Mouse (Mus musculus): ENCODE measurements around the gene Slc16a14. TPM values are rescaled to one million over a fixed set of nuclear protein-coding genes. Genes with fewer than 3 reads are reported as not detected.

Slc16a14 gene
- polyA plus RNA-seq, 1 experiment from 2014 or later: 0.05 TPM

DNA sequence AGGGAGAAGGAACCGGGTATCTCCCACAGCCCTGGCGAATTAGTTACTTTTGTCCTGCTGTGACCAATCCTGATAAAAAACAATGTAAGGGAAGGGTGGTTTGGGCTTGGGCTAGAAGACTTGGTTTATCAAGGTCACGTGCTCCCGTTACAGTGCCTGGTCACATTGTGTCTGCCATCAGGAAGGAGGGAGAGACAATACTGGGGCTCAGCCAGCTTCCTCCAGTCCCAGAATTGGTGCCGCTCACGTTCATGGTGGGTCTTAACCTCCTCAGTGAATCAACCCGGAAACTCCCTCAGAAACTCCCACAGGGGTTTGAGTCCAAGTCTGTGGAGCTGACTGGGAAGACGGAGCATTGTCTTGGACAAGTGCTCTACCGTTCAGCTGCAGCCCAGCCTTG is 9.3 kb downstream of the Slc16a14 start:
- Histone ChIP-seq H3K4me2 (ENCODE audit: low read depth, severe bottlenecking) (no peak overlapping the region), H3K9me3 (ENCODE audit: control insufficient read depth, low read length) (no peaks in the 10 kb centered on the region), H3K27me3 (ENCODE audit: control insufficient read depth, insufficient read depth, low read length) (no peaks in the 10 kb centered on the region), H3K4me3 (ENCODE audit: low read depth, low read length) (no peak overlapping the region), H3K9ac (ENCODE audit: low read length) (no peak overlapping the region), H3K4me1 (ENCODE audit: control insufficient read depth, insufficient read depth, low read length) (no peaks in the 10 kb centered on the region), H3K36me3 (ENCODE audit: control insufficient read depth, insufficient read depth, low read length) (no peaks in the 10 kb centered on the region), H3K27ac (replicated peaks; ENCODE audit: low read depth, low read length) (no peak overlapping the region)
- DNase-seq (ENCODE audit: low spot score) (no peak), ATAC-seq (ENCODE audit: insufficient number of reproducible peaks, low FRiP score, low TSS enrichment, low read depth) (no peak)
- 89% methylated on average over 9 of the region's 9 CpGs for WGBS

DNA sequence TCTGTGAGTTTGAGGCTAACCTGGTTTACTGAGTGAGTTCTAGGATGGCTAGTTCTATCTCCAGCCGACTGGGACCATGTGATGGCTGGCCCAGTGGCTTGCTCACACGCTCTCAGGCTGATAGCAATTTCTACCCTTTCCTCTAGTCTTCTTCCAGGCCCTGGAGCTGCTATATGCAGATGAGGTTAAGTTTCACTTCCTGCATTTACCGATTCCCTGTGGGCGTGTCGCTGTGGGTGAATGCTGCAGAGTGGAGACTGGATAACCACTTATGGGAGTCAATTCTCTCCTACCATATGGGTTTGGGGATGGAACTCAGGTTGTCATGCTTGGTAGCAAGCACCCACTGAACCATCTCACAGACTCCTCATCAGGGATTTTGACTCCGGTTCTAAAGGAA is 10.8 kb downstream of the Slc16a14 start:
- no peak overlapping the region for H3K27ac ChIP-seq (replicated peaks; ENCODE audit: low read depth, low read length)
- no peak overlapping the region for H3K4me3 ChIP-seq (ENCODE audit: low read depth, low read length)
- DNase-seq (ENCODE audit: low spot score): no peak
- no peak overlapping the region for H3K4me2 ChIP-seq (ENCODE audit: low read depth, severe bottlenecking)
- H3K27me3 ChIP-seq (ENCODE audit: control insufficient read depth, insufficient read depth, low read length): no peaks in the 10 kb centered on the region
- no peaks in the 10 kb centered on the region for H3K36me3 ChIP-seq (ENCODE audit: control insufficient read depth, insufficient read depth, low read length)
- no peaks in the 10 kb centered on the region for H3K4me1 ChIP-seq (ENCODE audit: control insufficient read depth, insufficient read depth, low read length)
- no peak for ATAC-seq (ENCODE audit: insufficient number of reproducible peaks, low FRiP score, low TSS enrichment, low read depth)
- H3K9ac ChIP-seq (ENCODE audit: low read length): no peak overlapping the region
- WGBS: 81% methylated on average over 6 of the region's 6 CpGs
- no peaks in the 10 kb centered on the region for H3K9me3 ChIP-seq (ENCODE audit: control insufficient read depth, low read length)

DNA sequence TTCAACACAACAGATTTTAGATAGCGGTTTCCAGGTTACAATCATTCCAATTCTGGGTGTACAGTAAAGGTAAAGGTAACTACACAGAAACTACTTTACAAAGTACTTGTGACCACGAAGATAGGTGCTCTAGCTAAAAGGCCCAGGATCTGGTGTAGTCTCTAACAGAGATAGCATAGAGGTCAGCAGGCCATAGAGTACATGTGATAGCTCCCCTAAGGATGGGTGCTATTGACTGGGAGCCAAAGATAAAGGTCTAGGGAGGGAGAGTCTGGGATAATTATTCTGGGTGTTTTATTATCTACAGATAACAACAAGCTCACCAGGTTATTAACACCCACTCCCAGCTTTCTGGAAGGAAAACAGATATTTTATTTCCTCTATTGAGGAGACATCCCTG is 11.5 kb downstream of the Slc16a14 start:
- 87% methylated on average over 2 of the region's 2 CpGs for WGBS
- no peak overlapping the region for H3K4me2 ChIP-seq (ENCODE audit: low read depth, severe bottlenecking)
- no peak for DNase-seq (ENCODE audit: low spot score)
- no peak overlapping the region for H3K4me3 ChIP-seq (ENCODE audit: low read depth, low read length)
- ATAC-seq (ENCODE audit: insufficient number of reproducible peaks, low FRiP score, low TSS enrichment, low read depth): no peak
- H3K9ac ChIP-seq (ENCODE audit: low read length): no peak overlapping the region
- no peaks in the 10 kb centered on the region for H3K36me3 ChIP-seq (ENCODE audit: control insufficient read depth, insufficient read depth, low read length)
- no peaks in the 10 kb centered on the region for H3K4me1 ChIP-seq (ENCODE audit: control insufficient read depth, insufficient read depth, low read length)
- H3K9me3 ChIP-seq (ENCODE audit: control insufficient read depth, low read length): no peaks in the 10 kb centered on the region
- no peaks in the 10 kb centered on the region for H3K27me3 ChIP-seq (ENCODE audit: control insufficient read depth, insufficient read depth, low read length)
- no peak overlapping the region for H3K27ac ChIP-seq (replicated peaks; ENCODE audit: low read depth, low read length)

GRCm38 (mm10) chr1:84918865-84919264 is 16.1 kb downstream of the Slc16a14 start:
- Histone ChIP-seq H3K27me3 (ENCODE audit: control insufficient read depth, insufficient read depth, low read length) (no peaks in the 10 kb centered on the region), H3K27ac (replicated peaks; ENCODE audit: low read depth, low read length) (no peak overlapping the region), H3K4me3 (ENCODE audit: low read depth, low read length) (no peak overlapping the region), H3K9me3 (ENCODE audit: control insufficient read depth, low read length) (no peaks in the 10 kb centered on the region), H3K36me3 (ENCODE audit: control insufficient read depth, insufficient read depth, low read length) (no peaks in the 10 kb centered on the region), H3K4me1 (ENCODE audit: control insufficient read depth, insufficient read depth, low read length) (no peaks in the 10 kb centered on the region), H3K4me2 (ENCODE audit: low read depth, severe bottlenecking) (no peak overlapping the region), H3K9ac (ENCODE audit: low read length) (no peak overlapping the region)
- no peak for ATAC-seq (ENCODE audit: insufficient number of reproducible peaks, low FRiP score, low TSS enrichment, low read depth)
- 97% methylated on average over 3 of the region's 3 CpGs for WGBS
- DNase-seq (ENCODE audit: low spot score): no peak

DNA sequence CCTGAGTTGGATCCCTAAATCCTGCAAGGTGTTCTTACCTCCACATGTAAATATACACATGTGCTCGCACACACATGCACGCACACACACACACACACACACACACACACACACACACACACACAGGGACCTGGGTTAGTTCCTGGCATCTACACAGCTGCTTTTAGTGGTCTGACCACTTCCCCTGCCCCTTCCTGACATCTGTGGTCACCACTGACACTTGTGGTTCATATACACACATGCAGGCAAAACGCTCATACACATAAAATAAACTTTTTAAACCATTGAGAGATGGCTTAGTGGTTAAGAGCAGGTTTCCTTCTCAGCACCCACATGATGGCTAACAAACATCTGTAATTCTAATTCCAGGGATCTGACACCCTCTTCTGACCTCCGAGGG is 19.9 kb downstream of the Slc16a14 start:
- Histone ChIP-seq H3K9me3 (ENCODE audit: control insufficient read depth, low read length) (no peaks in the 10 kb centered on the region), H3K4me2 (ENCODE audit: low read depth, severe bottlenecking) (no peak overlapping the region), H3K4me3 (ENCODE audit: low read depth, low read length) (no peak overlapping the region), H3K9ac (ENCODE audit: low read length) (no peak overlapping the region), H3K36me3 (ENCODE audit: control insufficient read depth, insufficient read depth, low read length) (no peaks in the 10 kb centered on the region), H3K27me3 (ENCODE audit: control insufficient read depth, insufficient read depth, low read length) (no peaks in the 10 kb centered on the region), H3K27ac (replicated peaks; ENCODE audit: low read depth, low read length) (no peak overlapping the region), H3K4me1 (ENCODE audit: control insufficient read depth, insufficient read depth, low read length) (no peaks in the 10 kb centered on the region)
- DNase-seq (ENCODE audit: low spot score): no peak
- ATAC-seq (ENCODE audit: insufficient number of reproducible peaks, low FRiP score, low TSS enrichment, low read depth): no peak
- 88% methylated on average over 4 of the region's 4 CpGs for WGBS

GRCm38 (mm10) chr1:84912571-84912970 is 22.4 kb downstream of the Slc16a14 start:
- Histone ChIP-seq H3K9ac (ENCODE audit: low read length) (no peak overlapping the region), H3K36me3 (ENCODE audit: control insufficient read depth, insufficient read depth, low read length) (no peaks in the 10 kb centered on the region), H3K4me3 (ENCODE audit: low read depth, low read length) (no peak overlapping the region), H3K4me1 (ENCODE audit: control insufficient read depth, insufficient read depth, low read length) (no peaks in the 10 kb centered on the region), H3K9me3 (ENCODE audit: control insufficient read depth, low read length) (no peaks in the 10 kb centered on the region), H3K27ac (replicated peaks; ENCODE audit: low read depth, low read length) (no peak overlapping the region), H3K27me3 (ENCODE audit: control insufficient read depth, insufficient read depth, low read length) (no peaks in the 10 kb centered on the region), H3K4me2 (ENCODE audit: low read depth, severe bottlenecking) (no peak overlapping the region)
- ATAC-seq (ENCODE audit: insufficient number of reproducible peaks, low FRiP score, low TSS enrichment, low read depth) (no peak), DNase-seq (ENCODE audit: low spot score) (no peak)
- WGBS: 94% methylated on average over 11 of the region's 11 CpGs

DNA sequence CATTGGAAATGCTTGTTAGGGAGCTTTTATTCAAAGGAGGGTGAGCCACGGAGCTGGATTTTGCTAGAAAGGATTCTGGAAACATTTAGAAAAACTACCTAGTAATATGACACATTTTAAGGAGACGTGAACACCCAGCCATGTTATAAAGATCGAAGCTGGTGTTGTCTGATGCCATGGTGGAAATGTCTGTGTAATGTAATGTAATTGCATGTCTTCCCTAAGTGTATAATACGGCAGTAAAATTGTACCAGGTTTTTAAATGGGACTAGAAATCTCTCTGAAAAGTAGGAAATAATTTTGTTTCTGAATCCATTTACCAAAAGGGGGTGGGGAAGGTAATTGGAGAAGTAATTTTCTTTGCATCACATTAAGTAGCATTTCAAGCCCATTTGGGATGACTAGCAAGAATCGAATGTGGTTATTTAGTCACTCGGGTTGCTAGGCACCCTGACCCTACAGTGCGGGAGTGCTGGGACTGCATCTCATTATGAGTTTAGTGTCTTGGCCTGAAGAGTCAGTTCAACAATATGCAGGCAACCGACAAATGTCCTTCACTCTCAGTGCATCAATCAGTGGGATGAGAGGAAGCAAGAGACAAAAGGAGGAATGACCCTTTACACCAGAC is 24.6 kb downstream of the Slc16a14 start:
- Histone ChIP-seq H3K9me3 (ENCODE audit: control insufficient read depth, low read length) (no peaks in the 10 kb centered on the region), H3K4me1 (ENCODE audit: control insufficient read depth, insufficient read depth, low read length) (no peaks in the 10 kb centered on the region), H3K4me2 (ENCODE audit: low read depth, severe bottlenecking) (no peak overlapping the region), H3K4me3 (ENCODE audit: low read depth, low read length) (no peak overlapping the region), H3K27ac (replicated peaks; ENCODE audit: low read depth, low read length) (no peak overlapping the region), H3K36me3 (ENCODE audit: control insufficient read depth, insufficient read depth, low read length) (no peaks in the 10 kb centered on the region), H3K27me3 (ENCODE audit: control insufficient read depth, insufficient read depth, low read length) (no peaks in the 10 kb centered on the region), H3K9ac (ENCODE audit: low read length) (no peak overlapping the region)
- ATAC-seq (ENCODE audit: insufficient number of reproducible peaks, low FRiP score, low TSS enrichment, low read depth) (no peak), DNase-seq (ENCODE audit: low spot score) (no peak)
- 80% methylated on average over 8 of the region's 8 CpGs for WGBS

DNA sequence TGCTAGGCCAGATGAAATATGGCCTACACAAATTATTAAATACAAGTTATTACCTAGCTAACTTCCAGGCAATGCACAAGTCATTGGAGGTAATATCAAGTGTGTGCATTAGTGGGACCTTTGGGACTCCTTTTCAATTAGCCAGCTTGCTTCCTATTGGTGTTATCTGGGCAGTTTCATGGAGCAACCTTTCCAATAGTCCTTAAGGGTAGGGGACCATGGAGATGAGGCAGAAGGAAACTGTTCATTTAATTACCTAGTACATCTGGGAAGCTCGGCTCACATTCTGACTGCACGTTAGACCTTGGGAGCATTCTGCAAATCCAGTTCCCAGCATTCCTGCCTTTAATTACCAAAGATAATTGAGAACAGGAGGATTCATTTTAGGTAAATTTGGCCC is 30.5 kb downstream of the Slc16a14 start:
- WGBS: 47% methylated on average over 2 of the region's 2 CpGs
- Histone ChIP-seq H3K27me3 (ENCODE audit: control insufficient read depth, insufficient read depth, low read length) (no peaks in the 10 kb centered on the region), H3K4me2 (ENCODE audit: low read depth, severe bottlenecking) (no peak overlapping the region), H3K36me3 (ENCODE audit: control insufficient read depth, insufficient read depth, low read length) (no peaks in the 10 kb centered on the region), H3K4me3 (ENCODE audit: low read depth, low read length) (no peak overlapping the region), H3K9me3 (ENCODE audit: control insufficient read depth, low read length) (no peaks in the 10 kb centered on the region), H3K4me1 (ENCODE audit: control insufficient read depth, insufficient read depth, low read length) (no peaks in the 10 kb centered on the region), H3K27ac (replicated peaks; ENCODE audit: low read depth, low read length) (no peak overlapping the region), H3K9ac (ENCODE audit: low read length) (no peak overlapping the region)
- ATAC-seq (ENCODE audit: insufficient number of reproducible peaks, low FRiP score, low TSS enrichment, low read depth) (no peak), DNase-seq (ENCODE audit: low spot score) (no peak)

GRCm38 (mm10) chr1:84899156-84899555 is 35.8 kb downstream of the Slc16a14 start:
- H3K27ac ChIP-seq (replicated peaks; ENCODE audit: low read depth, low read length): no peak overlapping the region
- 85% methylated on average over 6 of the region's 6 CpGs for WGBS
- no peak for ATAC-seq (ENCODE audit: insufficient number of reproducible peaks, low FRiP score, low TSS enrichment, low read depth)

More at GRCm38 (mm10) chr1:84899156-84899555, 35.8 kb downstream of the Slc16a14 start:
- H3K36me3 ChIP-seq (ENCODE audit: control insufficient read depth, insufficient read depth, low read length): no peaks in the 10 kb centered on the region
- H3K4me1 ChIP-seq (ENCODE audit: control insufficient read depth, insufficient read depth, low read length): no peaks in the 10 kb centered on the region
- no peaks in the 10 kb centered on the region for H3K27me3 ChIP-seq (ENCODE audit: control insufficient read depth, insufficient read depth, low read length)
- no peak overlapping the region for H3K4me3 ChIP-seq (ENCODE audit: low read depth, low read length)
- H3K4me2 ChIP-seq (ENCODE audit: low read depth, severe bottlenecking): no peak overlapping the region
- DNase-seq (ENCODE audit: low spot score): no peak
- no peak overlapping the region for H3K9ac ChIP-seq (ENCODE audit: low read length)
- H3K9me3 ChIP-seq (ENCODE audit: control insufficient read depth, low read length): no peaks in the 10 kb centered on the region
